Mouse (Mus musculus): Measurements from ENCODE around the gene Acvr1b.
A peak's percentile ranks its signal among the peaks of the same experiment; 100 is the strongest.

Acvr1b gene

GRCm38 (mm10) chr15:101175131-101175460 is 1.2 kb downstream of the Acvr1b start:
- no peak for DNase-seq (ENCODE audit: low spot score in 2 of 2)

- no peak for DNase-seq (ENCODE audit: low spot score in 2 of 2)
Observed at GRCm38 (mm10) chr15:101175613-101176283, 1.9 kb downstream of the Acvr1b start.

GRCm38 (mm10) chr15:101176284-101176680 is 2.4 kb downstream of the Acvr1b start:
- DNase-seq (ENCODE audit: low spot score in 2 of 2), result no peak

GRCm38 (mm10) chr15:101176795-101177691 is 3.2 kb downstream of the Acvr1b start:
- no peak for DNase-seq (ENCODE audit: low spot score in 2 of 2)

- no peak for DNase-seq (ENCODE audit: low spot score in 2 of 2)
Observed at GRCm38 (mm10) chr15:101180363-101181105, 6.7 kb downstream of the Acvr1b start.

GRCm38 (mm10) chr15:101181106-101181466 is 7.2 kb downstream of the Acvr1b start:
- no peak for DNase-seq (ENCODE audit: low spot score in 2 of 2)

- no peak for DNase-seq (ENCODE audit: low spot score in 2 of 2)
Observed at GRCm38 (mm10) chr15:101181500-101181899, 7.6 kb downstream of the Acvr1b start.

- no peak for DNase-seq (ENCODE audit: low spot score in 2 of 2)
Observed at GRCm38 (mm10) chr15:101182676-101183075, 8.8 kb downstream of the Acvr1b start.

GRCm38 (mm10) chr15:101184300-101184699 is 10.4 kb downstream of the Acvr1b start:
- DNase-seq (ENCODE audit: low spot score in 2 of 2), result no peak

GRCm38 (mm10) chr15:101185549-101185948 is 11.7 kb downstream of the Acvr1b start:
- DNase-seq (ENCODE audit: low spot score in 2 of 2), result no peak

- DNase-seq (ENCODE audit: low spot score in 2 of 2), result no peak
Observed at GRCm38 (mm10) chr15:101187907-101188306, 14.0 kb downstream of the Acvr1b start.

- no peak for DNase-seq (ENCODE audit: low spot score in 2 of 2)
Observed at GRCm38 (mm10) chr15:101189981-101190761, 16.3 kb downstream of the Acvr1b start.

GRCm38 (mm10) chr15:101190762-101191150 is 16.9 kb downstream of the Acvr1b start:
- no peak for DNase-seq (ENCODE audit: low spot score in 2 of 2)

GRCm38 (mm10) chr15:101191459-101192259 is 17.8 kb downstream of the Acvr1b start:
- DNase-seq (ENCODE audit: low spot score in 2 of 2), result peak in 1 of 2 experiments; percentile 74

GRCm38 (mm10) chr15:101192260-101192640 is 18.4 kb downstream of the Acvr1b start:
- DNase-seq (ENCODE audit: low spot score in 2 of 2), result no peak

- no peak for DNase-seq (ENCODE audit: low spot score in 2 of 2)
Observed at GRCm38 (mm10) chr15:101192651-101193050, 18.8 kb downstream of the Acvr1b start.

- DNase-seq (ENCODE audit: low spot score in 2 of 2), result no peak
Observed at GRCm38 (mm10) chr15:101193971-101194370, 20.1 kb downstream of the Acvr1b start.

GRCm38 (mm10) chr15:101194951-101195823 is 21.3 kb downstream of the Acvr1b start:
- DNase-seq (ENCODE audit: low spot score in 2 of 2), result no peak

- no peak for DNase-seq (ENCODE audit: low spot score in 2 of 2)
Observed at GRCm38 (mm10) chr15:101196079-101196795, 22.4 kb downstream of the Acvr1b start.
